Mouse (Mus musculus): ENCODE results near the gene Usp22.
A peak's percentile ranks its signal among the peaks of the same experiment; 100 is the strongest.
"Not testable (repeated sequence)": the region's sequence is repeated elsewhere in the genome, so short reads cannot be mapped to it uniquely, and the experiment has no call there.

Usp22 gene

GRCm38 (mm10) chr11:61183820-61184219, 9.0 kb upstream of the Usp22 start:
- no peak for DNase-seq (ENCODE audit: low read depth)

- DNase-seq (ENCODE audit: low read depth) = no peak
These were observed 6.8 kb upstream of the Usp22 start for GRCm38 (mm10) chr11:61181624-61182023.

- DNase-seq (ENCODE audit: low read depth) = no peak
These were observed 5.5 kb upstream of the Usp22 start for GRCm38 (mm10) chr11:61180361-61180760.

- DNase-seq (ENCODE audit: low read depth) = peak; percentile 32
These were observed 1.5 kb upstream of the Usp22 start for GRCm38 (mm10) chr11:61176321-61176720.

GRCm38 (mm10) chr11:61175778-61176177, 923 bp upstream of the Usp22 start:
- no peak for DNase-seq (ENCODE audit: low read depth)

GRCm38 (mm10) chr11:61174291-61174820, 499 bp downstream of the Usp22 start:
- DNase-seq (ENCODE audit: low read depth) = peak; percentile 29

GRCm38 (mm10) chr11:61173477-61173876, 1.4 kb downstream of the Usp22 start:
- DNase-seq (ENCODE audit: low read depth) = not testable (repeated sequence)

GRCm38 (mm10) chr11:61170184-61170583, 4.7 kb downstream of the Usp22 start:
- DNase-seq (ENCODE audit: low read depth) = no peak

GRCm38 (mm10) chr11:61164881-61165280, 10.0 kb downstream of the Usp22 start:
- DNase-seq (ENCODE audit: low read depth) = no peak

- no peak for DNase-seq (ENCODE audit: low read depth)
These were observed 10.5 kb downstream of the Usp22 start for GRCm38 (mm10) chr11:61164366-61164765.

- no peak for DNase-seq (ENCODE audit: low read depth)
These were observed 11.5 kb downstream of the Usp22 start for GRCm38 (mm10) chr11:61163341-61163740.

- no peak for DNase-seq (ENCODE audit: low read depth)
These were observed 12.1 kb downstream of the Usp22 start for GRCm38 (mm10) chr11:61162776-61163175.

GRCm38 (mm10) chr11:61161121-61161520, 13.7 kb downstream of the Usp22 start:
- no peak for DNase-seq (ENCODE audit: low read depth)

- no peak for DNase-seq (ENCODE audit: low read depth)
These were observed 14.8 kb downstream of the Usp22 start for GRCm38 (mm10) chr11:61159796-61160732.

GRCm38 (mm10) chr11:61158141-61158540, 16.7 kb downstream of the Usp22 start:
- no peak for DNase-seq (ENCODE audit: low read depth)

GRCm38 (mm10) chr11:61155727-61156126, 19.1 kb downstream of the Usp22 start:
- DNase-seq (ENCODE audit: low read depth) = no peak

GRCm38 (mm10) chr11:61150233-61151001, 24.4 kb downstream of the Usp22 start:
- DNase-seq (ENCODE audit: low read depth) = no peak

- DNase-seq (ENCODE audit: low read depth) = no peak
These were observed 27.6 kb downstream of the Usp22 start for GRCm38 (mm10) chr11:61147300-61147683.

GRCm38 (mm10) chr11:61146645-61147299, 28.1 kb downstream of the Usp22 start:
- DNase-seq (ENCODE audit: low read depth) = peak; percentile 64

GRCm38 (mm10) chr11:61145551-61145950, 29.3 kb downstream of the Usp22 start:
- no peak for DNase-seq (ENCODE audit: low read depth)

GRCm38 (mm10) chr11:61143564-61144469, 31.0 kb downstream of the Usp22 start:
- peak; percentile 40 for DNase-seq (ENCODE audit: low read depth)
